Mouse (Mus musculus): Measurements from ENCODE around the gene Tmc5.

GRCm38 (mm10) chr7:118652572-118653295 lies 55.6 kb downstream of the Tmc5 start:
- TF ChIP-seq CTCF (IDR thresholded peaks at IDR 0.05; ENCODE audit: borderline replicate concordance, insufficient read depth, low read length) (no peak), POLR2A (IDR thresholded peaks at IDR 0.05; ENCODE audit: low read depth, low read length) (no peak)
